Mouse (Mus musculus) hindbrain, postnatal 0 days (tissue): ENCODE results near the gene Serpind1. TPM values are rescaled to one million over a fixed set of nuclear protein-coding genes. Genes with fewer than 3 reads are reported as not detected.

Source experiments
- ATAC-seq: fragments of 200-750 bp; cut with Nextera tagmentation; 2 replicates; pipeline ENCODE4 v1.8.0; 2017; ENCODE audit warnings: mild to moderate bottlenecking, moderate TSS enrichment, moderate library complexity
- DNase-seq: peaks from one replicate; pipeline ENCODE4 v3.0.0-alpha.2; 2015; ENCODE audit warnings: low spot score
- H3K27ac ChIP-seq: fragments of 300-500 bp; sonication (generic); 2 replicates; pipeline ENCODE4 v1.5.1; 2014; ENCODE audit warnings: mild to moderate bottlenecking
- H3K27me3 ChIP-seq: fragments of 300-500 bp; sonication (generic); 2 replicates; pipeline ENCODE4 v1.6.1; 2014; ENCODE audit warnings: low read length, mixed read lengths; ENCODE audit not compliant: insufficient read depth
- H3K36me3 ChIP-seq: fragments of 300-500 bp; sonication (generic); 2 replicates; pipeline ENCODE4 v1.6.1; 2014; ENCODE audit warnings: low read length, mixed read lengths; ENCODE audit not compliant: insufficient read depth
- H3K4me1 ChIP-seq: fragments of 300-500 bp; sonication (generic); 2 replicates; pipeline ENCODE4 v1.6.1; 2014; ENCODE audit warnings: antibody characterized with exemption, low read length, mixed read lengths; ENCODE audit not compliant: insufficient read depth
- H3K4me2 ChIP-seq: fragments of 300-500 bp; sonication (generic); 2 replicates; pipeline ENCODE4 v1.6.1; 2014; ENCODE audit warnings: low read depth, mild to moderate bottlenecking, low read length, moderate library complexity, mixed read lengths
- H3K4me3 ChIP-seq: fragments of 300-500 bp; sonication (generic); 2 replicates; pipeline ENCODE4 v1.5.1; 2014; ENCODE audit warnings: low read length
- H3K9ac ChIP-seq: fragments of 300-500 bp; sonication (generic); replicated peaks from 2 replicates; pipeline ENCODE4 v1.6.1; 2014; ENCODE audit warnings: mild to moderate bottlenecking, low read length, moderate library complexity, mixed read lengths
- H3K9me3 ChIP-seq: fragments of 300-500 bp; sonication (generic); 2 replicates; pipeline ENCODE4 v1.6.1; 2016; ENCODE audit warnings: low read length, mixed read lengths
- CTCF ChIP-seq: IDR thresholded peaks from 2 replicates; pipeline ENCODE4 v1.5.1; 2016; ENCODE audit warnings: antibody characterized with exemption, control low read depth, low read depth
- WGBS: fragments of 180-500 bp; shearing (Covaris S2); extraction: QIAGEN DNeasy Blood & Tissue Kit; methylation state at CpG from one replicate; pipeline ENCODE4 v1.1.7; 2014; 5-methylcytosine and 5-hydroxymethylcytosine counted together
- polyA plus RNA-seq: library from polyadenylated mRNA; unstranded; fragments of >200 nt; fragmentation: Nextera tagmentation; extraction: Ambion mirVana; gene quantifications from 2 replicates; pipeline ENCODE4 v1.2.1, GENCODE M21; 2015
- total RNA-seq: library from RNA; depleted of rRNA; stranded (reverse); fragments of >200 nt; gene quantifications from 2 replicates; pipeline ENCODE4 v1.2.3, GENCODE M21; 2014; rRNA removed

Gene Serpind1
- 3.5 and 4.2 TPM in 2 replicates for total RNA-seq
- 9.9 and 10.3 TPM in 2 replicates for polyA plus RNA-seq

GRCm38 (mm10) chr16:17331116-17331515, at the start of gene Serpind1:
TSS of gene Serpind1 (plus strand) at chr16:17331371.
- WGBS = 66% methylated on average over 2 of the region's 2 CpGs
- H3K9me3 ChIP-seq = no peaks in the 10 kb centered on the region
- H3K4me2 ChIP-seq = no peak within 1 kb of the TSS
- ATAC-seq (no peak), DNase-seq (no peak)
- TF ChIP-seq CTCF = no peak
- H3K9ac ChIP-seq = no peak within 1 kb of the TSS
- no peaks in the 10 kb centered on the region for H3K4me1 ChIP-seq
- H3K36me3 ChIP-seq = peaks cover under 1% of the 10 kb centered on the region; the same call in 1 of the 2 replicates
- no peak within 1 kb of the TSS for H3K4me3 ChIP-seq
- no peaks in the 10 kb centered on the region for H3K27me3 ChIP-seq
- no peak within 1 kb of the TSS for H3K27ac ChIP-seq

- Histone ChIP-seq H3K4me1 (no peaks in the 10 kb centered on the region), H3K4me2 (no peak overlapping the region), H3K4me3 (no peak overlapping the region), H3K9ac (no peak overlapping the region), H3K27me3 (no peaks in the 10 kb centered on the region), H3K36me3 (peaks cover 69% of the 10 kb centered on the region), H3K27ac (no peak overlapping the region), H3K9me3 (no peaks in the 10 kb centered on the region)
- WGBS = 74% methylated on average over 6 of the region's 6 CpGs
- ATAC-seq (no peak), DNase-seq (no peak)
- TF ChIP-seq CTCF = no peak
Measured at GRCm38 (mm10) chr16:17283151-17283550, 48.0 kb upstream of the Serpind1 start.

GRCm38 (mm10) chr16:17287103-17287502, 44.1 kb upstream of the Serpind1 start:
- H3K9me3 ChIP-seq = no peaks in the 10 kb centered on the region
- H3K9ac ChIP-seq = no peak overlapping the region
- ATAC-seq = no peak
- no peaks in the 10 kb centered on the region for H3K4me1 ChIP-seq
- H3K4me3 ChIP-seq = no peak overlapping the region
- no peak overlapping the region for H3K27ac ChIP-seq
- no peak for TF ChIP-seq CTCF
- no peaks in the 10 kb centered on the region for H3K27me3 ChIP-seq
- no peak for DNase-seq
- 83% methylated on average over 2 of the region's 2 CpGs for WGBS
- H3K36me3 ChIP-seq = peaks cover 68% of the 10 kb centered on the region
- no peak overlapping the region for H3K4me2 ChIP-seq

GRCm38 (mm10) chr16:17291016-17291415, 40.2 kb upstream of the Serpind1 start:
- H3K4me2 ChIP-seq = no peak overlapping the region
- H3K9me3 ChIP-seq = no peaks in the 10 kb centered on the region
- peaks cover 59% of the 10 kb centered on the region for H3K36me3 ChIP-seq
- H3K27ac ChIP-seq = no peak overlapping the region
- WGBS = 84% methylated on average over 2 of the region's 2 CpGs
- ATAC-seq = no peak
- H3K9ac ChIP-seq = no peak overlapping the region
- H3K27me3 ChIP-seq = no peaks in the 10 kb centered on the region
- no peaks in the 10 kb centered on the region for H3K4me1 ChIP-seq
- TF ChIP-seq CTCF = no peak
- no peak for DNase-seq
- no peak overlapping the region for H3K4me3 ChIP-seq

GRCm38 (mm10) chr16:17292751-17293150, 38.4 kb upstream of the Serpind1 start:
- Histone ChIP-seq H3K4me3 (no peak overlapping the region), H3K9ac (no peak overlapping the region), H3K4me2 (no peak overlapping the region), H3K27ac (no peak overlapping the region), H3K4me1 (no peaks in the 10 kb centered on the region), H3K36me3 (peaks cover 57% of the 10 kb centered on the region), H3K27me3 (no peaks in the 10 kb centered on the region), H3K9me3 (no peaks in the 10 kb centered on the region)
- DNase-seq (peak; percentile 74), ATAC-seq (peak; percentile 38; the same call in 1 of the 2 replicates)
- peak; percentile 95 for TF ChIP-seq CTCF
- WGBS = 2% methylated on average over 2 of the region's 2 CpGs

GRCm38 (mm10) chr16:17300818-17301217, 30.4 kb upstream of the Serpind1 start:
- Histone ChIP-seq H3K9ac (no peak overlapping the region), H3K9me3 (no peaks in the 10 kb centered on the region), H3K27ac (no peak overlapping the region), H3K4me2 (no peak overlapping the region), H3K4me3 (no peak overlapping the region), H3K27me3 (no peaks in the 10 kb centered on the region), H3K36me3 (peaks cover 81% of the 10 kb centered on the region), H3K4me1 (no peaks in the 10 kb centered on the region)
- 89% methylated on average over 3 of the region's 3 CpGs for WGBS
- no peak for TF ChIP-seq CTCF
- no peak for ATAC-seq
- DNase-seq = no peak

GRCm38 (mm10) chr16:17303521-17304245, 27.5 kb upstream of the Serpind1 start:
- no peak overlapping the region for H3K4me2 ChIP-seq
- no peak for TF ChIP-seq CTCF
- peaks cover 78% of the 10 kb centered on the region for H3K36me3 ChIP-seq
- H3K27me3 ChIP-seq = no peaks in the 10 kb centered on the region
- no peak for DNase-seq
- no peak overlapping the region for H3K4me3 ChIP-seq
- 81% methylated on average over 5 of the region's 5 CpGs for WGBS
- H3K9ac ChIP-seq = no peak overlapping the region
- no peak overlapping the region for H3K27ac ChIP-seq
- no peak for ATAC-seq
- no peaks in the 10 kb centered on the region for H3K9me3 ChIP-seq
- H3K4me1 ChIP-seq = no peaks in the 10 kb centered on the region
